Mouse (Mus musculus): ENCODE measurements around the gene Snx1. TPM values are rescaled to one million over a fixed set of nuclear protein-coding genes. Genes with fewer than 3 reads are reported as not detected.

The Snx1 gene
- total RNA-seq, 1 experiment = 42.4 TPM

DNA sequence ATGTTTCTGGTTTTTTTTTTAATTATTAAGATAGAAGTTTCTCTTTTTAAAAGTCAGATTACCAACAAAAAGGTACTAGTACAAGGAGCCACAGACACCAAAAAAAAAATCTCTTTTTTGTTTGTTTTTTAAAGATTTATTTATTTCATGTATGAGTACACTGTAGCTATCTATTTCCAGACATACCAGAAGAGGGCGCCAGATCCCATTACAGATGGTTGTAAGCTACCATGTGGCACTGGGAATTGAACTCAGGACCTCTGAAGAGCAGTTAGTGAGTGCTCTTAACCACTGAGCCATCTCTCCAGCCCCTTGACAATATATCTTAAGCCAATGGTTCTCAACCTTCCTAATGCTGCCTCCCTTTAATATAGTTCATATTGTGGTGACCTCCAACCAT is 72.8 kb downstream of the Snx1 start:
- no peak overlapping the region for H3K9ac ChIP-seq (ENCODE audit: insufficient read depth, low read depth, low read length, poor library complexity, severe bottlenecking)
- peaks cover 3% of the 10 kb centered on the region for H3K9me3 ChIP-seq (ENCODE audit: control insufficient read depth, insufficient read depth, low read depth, low read length)
- DNase-seq (ENCODE audit: low read depth, low spot score) = no peak
- in situ Hi-C loops (cut with MboI; ENCODE audit: low sequenced_read_pairs in 2 of 2, unreplicated experiment in 2 of 2) = no loop called here
- TF ChIP-seq ZNF384 (IDR thresholded peaks at IDR 0.05; ENCODE audit: low read depth, low read length) (no peak), ZC3H11A (IDR thresholded peaks at IDR 0.05; ENCODE audit: borderline replicate concordance, low read depth, low read length) (no peak), CHD2 (IDR thresholded peaks at IDR 0.05; ENCODE audit: low read depth, low read length) (no peak), MAFK (IDR thresholded peaks at IDR 0.05; ENCODE audit: insufficient read depth, low read depth, low read length) (no peak), HCFC1 (IDR thresholded peaks at IDR 0.05; ENCODE audit: borderline replicate concordance, insufficient read depth, low read length) (no peak)
- no peak overlapping the region for H3K4me3 ChIP-seq (ENCODE audit: insufficient read depth in 1 of 2, low read depth in 1 of 2, low read length in 2 of 2, poor library complexity in 1 of 2, severe bottlenecking in 1 of 2)
- H3K27ac ChIP-seq (ENCODE audit: insufficient read depth, low read depth, low read length, poor library complexity, severe bottlenecking) = no peak overlapping the region
- no peaks in the 10 kb centered on the region for H3K4me1 ChIP-seq (ENCODE audit: control insufficient read depth in 2 of 2, insufficient read depth in 2 of 2, low read length in 2 of 2, poor library complexity in 1 of 2)
- no peaks in the 10 kb centered on the region for H3K36me3 ChIP-seq (ENCODE audit: control insufficient read depth, insufficient read depth, low read length, poor library complexity, severe bottlenecking)

DNA sequence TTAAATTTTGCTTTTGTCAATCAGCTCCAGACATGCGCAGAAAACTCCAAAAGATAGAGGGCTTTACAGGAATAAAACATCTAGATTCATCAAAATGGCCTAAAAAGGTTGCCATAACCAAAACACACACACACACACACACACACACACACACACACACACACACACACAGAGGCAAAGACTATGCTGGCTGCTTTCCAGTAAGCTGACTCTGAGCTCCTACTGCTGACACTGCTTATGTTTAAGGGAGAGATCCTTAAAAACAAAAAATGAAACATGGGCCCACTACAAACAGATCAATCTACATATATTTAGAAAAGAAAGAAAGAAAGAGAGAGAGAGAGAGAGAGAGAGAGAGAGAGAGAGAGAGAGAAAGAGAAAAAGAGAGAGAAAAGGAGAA is 73.7 kb downstream of the Snx1 start:
- Histone ChIP-seq H3K27ac (ENCODE audit: insufficient read depth, low read depth, low read length, poor library complexity, severe bottlenecking) (no peak overlapping the region), H3K4me1 (ENCODE audit: control insufficient read depth in 2 of 2, insufficient read depth in 2 of 2, low read length in 2 of 2, poor library complexity in 1 of 2) (no peaks in the 10 kb centered on the region), H3K9me3 (ENCODE audit: control insufficient read depth, insufficient read depth, low read depth, low read length) (peaks cover 3% of the 10 kb centered on the region), H3K36me3 (ENCODE audit: control insufficient read depth, insufficient read depth, low read length, poor library complexity, severe bottlenecking) (no peaks in the 10 kb centered on the region), H3K9ac (ENCODE audit: insufficient read depth, low read depth, low read length, poor library complexity, severe bottlenecking) (no peak overlapping the region), H3K4me3 (ENCODE audit: insufficient read depth in 1 of 2, low read depth in 1 of 2, low read length in 2 of 2, poor library complexity in 1 of 2, severe bottlenecking in 1 of 2) (no peak overlapping the region)
- in situ Hi-C loops (cut with MboI; ENCODE audit: low sequenced_read_pairs in 2 of 2, unreplicated experiment in 2 of 2) = no loop called here
- TF ChIP-seq ZC3H11A (IDR thresholded peaks at IDR 0.05; ENCODE audit: borderline replicate concordance, low read depth, low read length) = no peak
- no peak for TF ChIP-seq HCFC1 (IDR thresholded peaks at IDR 0.05; ENCODE audit: borderline replicate concordance, insufficient read depth, low read length)
- TF ChIP-seq CHD2 (IDR thresholded peaks at IDR 0.05; ENCODE audit: low read depth, low read length) = no peak
- TF ChIP-seq ZNF384 (IDR thresholded peaks at IDR 0.05; ENCODE audit: low read depth, low read length) = no peak
- TF ChIP-seq MAFK (IDR thresholded peaks at IDR 0.05; ENCODE audit: insufficient read depth, low read depth, low read length) = no peak
- no peak for DNase-seq (ENCODE audit: low read depth, low spot score)

DNA sequence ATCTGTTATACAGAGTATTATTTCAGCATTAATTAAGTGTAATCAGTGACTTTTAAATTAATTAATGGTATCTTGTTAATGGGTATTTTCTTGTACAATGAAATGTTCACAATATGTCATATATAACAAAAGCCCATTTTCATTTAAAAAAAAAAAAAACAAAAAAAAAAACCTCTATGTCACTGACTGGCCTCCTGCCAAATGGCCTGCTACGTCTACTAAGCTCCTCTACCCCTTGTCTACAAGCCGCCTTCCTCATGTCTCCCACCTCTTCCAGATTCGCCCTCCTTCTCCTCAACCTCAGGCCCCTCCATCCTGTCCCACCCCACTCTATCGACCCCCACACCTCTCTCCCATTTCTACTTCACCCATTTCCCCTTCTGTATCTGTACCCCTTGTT is 74.9 kb downstream of the Snx1 start:
- DNase-seq (ENCODE audit: low read depth, low spot score) = no peak
- in situ Hi-C loops (cut with MboI; ENCODE audit: low sequenced_read_pairs in 2 of 2, unreplicated experiment in 2 of 2) = no loop called here
- Histone ChIP-seq H3K9ac (ENCODE audit: insufficient read depth, low read depth, low read length, poor library complexity, severe bottlenecking) (no peak overlapping the region), H3K4me3 (ENCODE audit: insufficient read depth in 1 of 2, low read depth in 1 of 2, low read length in 2 of 2, poor library complexity in 1 of 2, severe bottlenecking in 1 of 2) (no peak overlapping the region), H3K4me1 (ENCODE audit: control insufficient read depth in 2 of 2, insufficient read depth in 2 of 2, low read length in 2 of 2, poor library complexity in 1 of 2) (no peaks in the 10 kb centered on the region), H3K27ac (ENCODE audit: insufficient read depth, low read depth, low read length, poor library complexity, severe bottlenecking) (no peak overlapping the region), H3K36me3 (ENCODE audit: control insufficient read depth, insufficient read depth, low read length, poor library complexity, severe bottlenecking) (no peaks in the 10 kb centered on the region), H3K9me3 (ENCODE audit: control insufficient read depth, insufficient read depth, low read depth, low read length) (peaks cover 3% of the 10 kb centered on the region)
- no peak for TF ChIP-seq MAFK (IDR thresholded peaks at IDR 0.05; ENCODE audit: insufficient read depth, low read depth, low read length)
- no peak for TF ChIP-seq CHD2 (IDR thresholded peaks at IDR 0.05; ENCODE audit: low read depth, low read length)
- TF ChIP-seq ZNF384 (IDR thresholded peaks at IDR 0.05; ENCODE audit: low read depth, low read length) = no peak
- TF ChIP-seq HCFC1 (IDR thresholded peaks at IDR 0.05; ENCODE audit: borderline replicate concordance, insufficient read depth, low read length) = no peak
- no peak for TF ChIP-seq ZC3H11A (IDR thresholded peaks at IDR 0.05; ENCODE audit: borderline replicate concordance, low read depth, low read length)

DNA sequence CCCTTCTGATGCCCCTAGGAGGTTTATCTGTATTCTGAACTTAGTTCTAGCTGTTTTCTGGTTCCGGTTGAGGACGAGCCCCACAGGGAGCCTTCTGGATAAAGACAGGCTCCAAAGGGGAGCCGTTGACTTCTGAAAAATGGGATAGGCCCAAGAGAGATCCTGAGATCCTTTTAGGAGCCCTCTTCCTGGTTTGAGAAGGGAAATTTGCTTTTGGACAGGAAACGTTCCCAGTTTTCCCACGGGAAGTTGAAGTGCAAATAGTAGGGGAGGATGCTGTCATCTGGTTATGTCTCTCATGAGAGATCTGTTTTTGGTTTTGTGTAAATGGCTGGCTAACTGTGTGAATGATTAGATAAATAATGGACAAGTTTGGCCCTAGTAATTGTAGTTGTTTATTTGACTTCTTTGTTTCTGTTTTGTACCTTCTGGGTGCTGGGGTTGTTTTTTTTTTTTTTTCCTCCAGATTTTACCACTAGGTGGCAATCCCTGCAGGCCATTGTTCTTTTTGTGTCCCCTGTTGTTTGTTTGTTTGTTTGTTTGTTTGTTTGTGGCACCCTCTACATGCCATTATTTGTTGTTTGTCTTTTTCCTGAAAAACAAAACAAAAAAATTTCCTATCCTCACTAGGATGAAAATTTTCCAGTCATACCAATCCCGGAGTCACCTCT is 76.3 kb downstream of the Snx1 start:
- in situ Hi-C loops (cut with MboI; ENCODE audit: low sequenced_read_pairs in 2 of 2, unreplicated experiment in 2 of 2) = no loop called here

GRCm38 (mm10) chr9:66043241-66043640 is 83.1 kb downstream of the Snx1 start:
- TF ChIP-seq MAFK (IDR thresholded peaks at IDR 0.05; ENCODE audit: insufficient read depth, low read depth, low read length) = no peak
- TF ChIP-seq HCFC1 (IDR thresholded peaks at IDR 0.05; ENCODE audit: borderline replicate concordance, insufficient read depth, low read length) = no peak
- TF ChIP-seq CHD2 (IDR thresholded peaks at IDR 0.05; ENCODE audit: low read depth, low read length) = no peak
- no peak for TF ChIP-seq ZC3H11A (IDR thresholded peaks at IDR 0.05; ENCODE audit: borderline replicate concordance, low read depth, low read length)
- TF ChIP-seq ZNF384 (IDR thresholded peaks at IDR 0.05; ENCODE audit: low read depth, low read length) = no peak
- no peak for DNase-seq (ENCODE audit: low read depth, low spot score)
- Histone ChIP-seq H3K9me3 (ENCODE audit: control insufficient read depth, insufficient read depth, low read depth, low read length) (no peaks in the 10 kb centered on the region), H3K36me3 (ENCODE audit: control insufficient read depth, insufficient read depth, low read length, poor library complexity, severe bottlenecking) (0 out of 2 replicates have a peak, but pooled peaks cover 3% of the 10 kb centered on the region), H3K27ac (ENCODE audit: insufficient read depth, low read depth, low read length, poor library complexity, severe bottlenecking) (no peak overlapping the region), H3K4me1 (ENCODE audit: control insufficient read depth in 2 of 2, insufficient read depth in 2 of 2, low read length in 2 of 2, poor library complexity in 1 of 2) (no peaks in the 10 kb centered on the region), H3K9ac (ENCODE audit: insufficient read depth, low read depth, low read length, poor library complexity, severe bottlenecking) (no peak overlapping the region), H3K4me3 (ENCODE audit: insufficient read depth in 1 of 2, low read depth in 1 of 2, low read length in 2 of 2, poor library complexity in 1 of 2, severe bottlenecking in 1 of 2) (no peak overlapping the region)
- in situ Hi-C loops (cut with MboI; ENCODE audit: low sequenced_read_pairs in 2 of 2, unreplicated experiment in 2 of 2) = no loop called here

More for the DNA sequence above, 76.3 kb downstream of the Snx1 start:
- no peaks in the 10 kb centered on the region for H3K36me3 ChIP-seq (ENCODE audit: control insufficient read depth, insufficient read depth, low read length, poor library complexity, severe bottlenecking)
- TF ChIP-seq CHD2 (IDR thresholded peaks at IDR 0.05; ENCODE audit: low read depth, low read length) (no peak), ZNF384 (IDR thresholded peaks at IDR 0.05; ENCODE audit: low read depth, low read length) (peak; percentile 85)
- H3K4me1 ChIP-seq (ENCODE audit: control insufficient read depth in 2 of 2, insufficient read depth in 2 of 2, low read length in 2 of 2, poor library complexity in 1 of 2) = no peaks in the 10 kb centered on the region
- peaks cover 3% of the 10 kb centered on the region for H3K9me3 ChIP-seq (ENCODE audit: control insufficient read depth, insufficient read depth, low read depth, low read length)
- no peak for DNase-seq (ENCODE audit: low read depth, low spot score)
- H3K27ac ChIP-seq (ENCODE audit: insufficient read depth, low read depth, low read length, poor library complexity, severe bottlenecking) = no peak overlapping the region
- no peak overlapping the region for H3K9ac ChIP-seq (ENCODE audit: insufficient read depth, low read depth, low read length, poor library complexity, severe bottlenecking)
- no peak overlapping the region for H3K4me3 ChIP-seq (ENCODE audit: insufficient read depth in 1 of 2, low read depth in 1 of 2, low read length in 2 of 2, poor library complexity in 1 of 2, severe bottlenecking in 1 of 2)

Measured in ES-E14 (cell line).